Mouse (Mus musculus) gastrocnemius, postnatal 4 days (tissue): ENCODE results near the gene Tmem179. TPM values are rescaled to one million over a fixed set of nuclear protein-coding genes. Genes with fewer than 3 reads are reported as not detected.

Experiments used
- DNase-seq, 2 experiments: peaks; one replicate each; pipeline ENCODE4 v3.0.0; 2021 to 2022; ENCODE audit warnings: low spot score in 2 of 2, mixed read lengths in 2 of 2
- total RNA-seq, 2 experiments: library from RNA; stranded (reverse); gene quantifications; 2 replicates each; pipeline ENCODE4 v1.2.3; 2021

The Tmem179 gene
- total RNA-seq, 2 experiments from 2014 or later = 0.15 to 0.26 TPM

GRCm38 (mm10) chr12:112464516-112464915 lies 52.0 kb downstream of the Tmem179 start:
- no peak for DNase-seq

- no peak for DNase-seq
These were observed 52.6 kb downstream of the Tmem179 start for GRCm38 (mm10) chr12:112463750-112464444.

GRCm38 (mm10) chr12:112463209-112463608 lies 53.3 kb downstream of the Tmem179 start:
- DNase-seq = no peak

- no peak for DNase-seq
These were observed 54.1 kb downstream of the Tmem179 start for GRCm38 (mm10) chr12:112462423-112462822.

GRCm38 (mm10) chr12:112457839-112458238 lies 58.7 kb downstream of the Tmem179 start:
- DNase-seq = no peak

GRCm38 (mm10) chr12:112456144-112456713 lies 60.3 kb downstream of the Tmem179 start:
- DNase-seq = no peak

GRCm38 (mm10) chr12:112451826-112452225 lies 64.7 kb downstream of the Tmem179 start:
- no peak for DNase-seq

GRCm38 (mm10) chr12:112451381-112451780 lies 65.2 kb downstream of the Tmem179 start:
- no peak for DNase-seq

GRCm38 (mm10) chr12:112450883-112451282 lies 65.7 kb downstream of the Tmem179 start:
- peak in 1 of 2 experiments; percentile 37 for DNase-seq

Other genes starting within 250 kb of the Tmem179 start
- gene A530016L24Rik, start 27.3 kb downstream of the Tmem179 start, total RNA-seq = 1 to 10 TPM; 4.6 to 8.3 TPM
- 10 to 100 TPM; 21.2 to 24.0 TPM for gene Inf2, start 72.0 kb upstream of the Tmem179 start, total RNA-seq
- gene Adssl1, start 103.3 kb upstream of the Tmem179 start, total RNA-seq = 100 to 1,000 TPM; 221 to 269 TPM
- 10 to 100 TPM; 42.9 to 43.8 TPM for gene Siva1, start 127.9 kb upstream of the Tmem179 start, total RNA-seq
- 100 to 1,000 TPM; 258 to 259 TPM for gene Akt1, start 158.1 kb upstream of the Tmem179 start, total RNA-seq
- gene Zbtb42, start 162.1 kb upstream of the Tmem179 start, total RNA-seq = 1 to 10 TPM; 2.2 to 3.1 TPM
- 10 to 100 TPM; 10.2 to 11.4 TPM for gene Cep170b, start 203.7 kb upstream of the Tmem179 start, total RNA-seq
- 10 to 100 TPM; 12.5 TPM for gene Pld4, start 243.9 kb upstream of the Tmem179 start, total RNA-seq